ENCODE assay signal across 10 mouse cellular contexts in the genomic region with DNA sequence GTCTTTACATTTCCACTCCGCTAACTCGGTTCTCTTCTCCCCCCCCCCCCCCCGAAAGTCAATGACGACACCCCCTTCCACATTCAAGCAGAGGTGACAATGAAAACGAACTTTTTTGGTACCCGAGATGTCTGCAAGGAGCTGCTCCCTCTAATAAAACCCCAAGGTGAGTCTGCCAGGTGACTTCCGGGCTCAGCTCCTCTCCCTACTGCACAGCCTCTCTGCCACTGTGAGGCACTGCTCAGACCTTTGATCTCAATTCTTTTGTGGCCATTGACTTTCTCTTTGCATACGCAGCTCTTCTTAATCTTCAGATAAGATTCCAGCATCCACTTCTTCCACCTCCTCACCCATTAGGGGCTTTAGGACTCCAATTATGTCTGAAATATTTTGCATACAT. TPM values are rescaled to one million over a fixed set of nuclear protein-coding genes. Genes with fewer than 3 reads are reported as not detected.
DNase-seq lines count a peak whose midpoint lies in the region; ATAC-seq lines count a peak whose summit lies in the region.
"Had no signal": no experiment of that assay in that cellular context is flagged by ENCODE, and none has a peak within 500 bp of the region (broad histone marks: within the 10 kb centered on the region; RNA-seq: fewer than 3 reads in every experiment).

No protein-coding gene starts in this region.

- H3K4me2 ChIP-seq in heart, embryonic 11.5 days: peak overlapping the region; percentile 93
- peak overlapping the region; percentile 63 for H3K4me2 ChIP-seq in hindbrain, embryonic 14.5 days (replicated peaks)
- peak overlapping the region; percentile 84 for H3K4me2 ChIP-seq in midbrain, embryonic 12.5 days (replicated peaks)

- 0 out of 2 replicates have a peak, but pooled peaks cover 6% of the 10 kb centered on the region for H3K4me1 ChIP-seq in heart, embryonic 11.5 days (ENCODE audit: control insufficient read depth, insufficient read depth, low read length)
- H3K4me1 ChIP-seq in hindbrain, embryonic 14.5 days (replicated peaks; ENCODE audit: control insufficient read depth, insufficient read depth, low read length): peaks cover 23% of the 10 kb centered on the region
- peaks cover 22% of the 10 kb centered on the region for H3K4me1 ChIP-seq in midbrain, embryonic 12.5 days

- H3K4me3 ChIP-seq in heart, embryonic 11.5 days (ENCODE audit: low read depth, low read length): no peak overlapping the region; the same call in 1 of the 2 replicates
- peak overlapping the region; percentile 55 for H3K4me3 ChIP-seq in hindbrain, embryonic 14.5 days (replicated peaks; ENCODE audit: low read length)
- peak overlapping the region; percentile 63 for H3K4me3 ChIP-seq in midbrain, embryonic 12.5 days

- H3K27ac ChIP-seq in heart, embryonic 11.5 days (ENCODE audit: low read depth, low read length): no peak overlapping the region
- H3K27ac ChIP-seq in hindbrain, embryonic 14.5 days: no peak overlapping the region
- H3K27ac ChIP-seq in midbrain, embryonic 12.5 days (replicated peaks): no peak overlapping the region

- no peaks in the 10 kb centered on the region for H3K36me3 ChIP-seq in heart, embryonic 11.5 days (ENCODE audit: control insufficient read depth, insufficient read depth, low read length)
- peaks cover 26% of the 10 kb centered on the region for H3K36me3 ChIP-seq in hindbrain, embryonic 14.5 days (replicated peaks; ENCODE audit: control insufficient read depth, insufficient read depth)
- peaks cover 26% of the 10 kb centered on the region for H3K36me3 ChIP-seq in midbrain, embryonic 12.5 days

- 64% methylated on average over 8 of the region's 8 CpGs for WGBS in heart, embryonic 11.5 days (ENCODE audit: insufficient replicate concordance)
- WGBS in hindbrain, embryonic 14.5 days: 75% methylated on average over 8 of the region's 8 CpGs
- WGBS in midbrain, embryonic 12.5 days: 67% methylated on average over 8 of the region's 8 CpGs

- intact Hi-C loops in heart, postnatal 36 days (cut with DNase I): loop anchor here (5.0 kb wide), 1 partner anchor 104 kb away; a partner anchor contains a TSS

- no peaks in the 10 kb centered on the region for H3K9me3 ChIP-seq in heart, embryonic 11.5 days (replicated peaks; ENCODE audit: control insufficient read depth, low read length)
- H3K9me3 ChIP-seq in hindbrain, embryonic 14.5 days (ENCODE audit: control insufficient read depth, low read length): no peaks in the 10 kb centered on the region
- no peaks in the 10 kb centered on the region for H3K9me3 ChIP-seq in midbrain, embryonic 12.5 days

- H3K27me3 ChIP-seq in heart, embryonic 11.5 days (ENCODE audit: control insufficient read depth, insufficient read depth, low read length): no peaks in the 10 kb centered on the region
- H3K27me3 ChIP-seq in hindbrain, embryonic 14.5 days (ENCODE audit: control insufficient read depth, insufficient read depth, low read length): no peaks in the 10 kb centered on the region
- peaks cover 4% of the 10 kb centered on the region; the same call in 1 of the 2 replicates for H3K27me3 ChIP-seq in midbrain, embryonic 12.5 days

- DNase-seq in heart, postnatal 36 days: no peak
- DNase-seq in NIH3T3 (ENCODE audit: low read depth): peak; percentile 1
- DNase-seq in hindbrain, embryonic 14.5 days (ENCODE audit: low spot score): no peak
- no peak for DNase-seq in ovary, postnatal 14 days (ENCODE audit: low spot score)
- DNase-seq in gastrocnemius, adult 8-10 months (ENCODE audit: low spot score in 2 of 2): no peak
- no peak for DNase-seq in urinary bladder, postnatal 36 days (ENCODE audit: low spot score in 2 of 2)
- DNase-seq: gastrocnemius, postnatal 36 days had no signal

- no peak overlapping the region for H3K9ac ChIP-seq in heart, embryonic 11.5 days (ENCODE audit: low read depth, low read length)
- H3K9ac ChIP-seq in hindbrain, embryonic 14.5 days: peak overlapping the region; percentile 71
- peak overlapping the region; percentile 74; the same call in 1 of the 2 replicates for H3K9ac ChIP-seq in midbrain, embryonic 12.5 days (replicated peaks)

- ATAC-seq in heart, embryonic 11.5 days (replicated peaks; ENCODE audit: insufficient number of reproducible peaks, low FRiP score, low TSS enrichment): no peak
- ATAC-seq in hindbrain, embryonic 14.5 days (ENCODE audit: low FRiP score): no peak
- ATAC-seq in midbrain, embryonic 12.5 days (ENCODE audit: low FRiP score, low read depth): no peak

RNA-seq across cellular contexts. Expression of a gene that starts 3.1 kb away (rescaled TPM):
- polyA plus RNA-seq in heart, embryonic 11.5 days (2014; fragmentation: Nextera tagmentation; extraction: Ambion mirVana): 61.0 and 65.9 TPM in 2 replicates
- total RNA-seq in heart, postnatal 36 days (2021): 10 to 100 TPM; 25.5 to 26.2 TPM
- polyA plus RNA-seq in hindbrain, embryonic 14.5 days (2014; fragmentation: Nextera tagmentation; extraction: Ambion mirVana): 129 and 134 TPM in 2 replicates
- polyA plus RNA-seq in midbrain, embryonic 12.5 days (2016; fragmentation: Nextera tagmentation; extraction: Ambion mirVana): 111 and 112 TPM in 2 replicates
- total RNA-seq in gastrocnemius, adult 8-10 months (2022): 10 to 100 TPM; 25.0 to 27.4 (median 26.2) TPM

RNA-seq across cellular contexts. Expression of a gene that starts 4.9 kb away (rescaled TPM):
- 6.1 and 6.2 TPM in 2 replicates for polyA plus RNA-seq in heart, embryonic 11.5 days (2014; fragmentation: Nextera tagmentation; extraction: Ambion mirVana)
- total RNA-seq in heart, postnatal 36 days (2021): 1 to 10 TPM; 1.3 to 3.0 TPM
- 15.0 and 16.4 TPM in 2 replicates for polyA plus RNA-seq in hindbrain, embryonic 14.5 days (2014; fragmentation: Nextera tagmentation; extraction: Ambion mirVana)
- 15.1 and 15.6 TPM in 2 replicates for polyA plus RNA-seq in midbrain, embryonic 12.5 days (2016; fragmentation: Nextera tagmentation; extraction: Ambion mirVana)
- under 1 TPM; 0.48 to 0.74 (median 0.67) TPM for total RNA-seq in gastrocnemius, adult 8-10 months (2022)

RNA-seq across cellular contexts. Expression of a gene that starts 19.2 kb away (rescaled TPM):
- not detected in 2 replicates for polyA plus RNA-seq in heart, embryonic 11.5 days (2014; fragmentation: Nextera tagmentation; extraction: Ambion mirVana)
- total RNA-seq in heart, postnatal 36 days (2021): under 1 TPM; 0.68 to 0.94 TPM
- polyA plus RNA-seq in hindbrain, embryonic 14.5 days (2014; fragmentation: Nextera tagmentation; extraction: Ambion mirVana): not detected in 2 replicates
- not detected in 2 replicates for polyA plus RNA-seq in midbrain, embryonic 12.5 days (2016; fragmentation: Nextera tagmentation; extraction: Ambion mirVana)
- total RNA-seq in gastrocnemius, adult 8-10 months (2022): 1 to 10 TPM in 3 of 4 experiments, under 1 TPM in 1; 0.96 to 1.7 (median 1.1) TPM
- total RNA-seq: megakaryocyte progenitor cell, adult 5-6 weeks had no signal
